ENCODE assay signal across 15 mouse cellular contexts in genomic region chr2:50841881-50842280, GRCm38 (mm10).
DNase-seq lines count a peak whose midpoint lies in the region; ATAC-seq and TF ChIP-seq lines count a peak whose summit lies in the region.
"Had no signal": no experiment of that assay in that cellular context is flagged by ENCODE, and none has a peak within 500 bp of the region (broad histone marks: within the 10 kb centered on the region; RNA-seq: fewer than 3 reads in every experiment).

No protein-coding gene starts in this region.

- H3K27ac ChIP-seq in liver, adult 2 months (replicated peaks; ENCODE audit: insufficient read depth, low read depth, low read length), result no peak overlapping the region
- no peak overlapping the region for H3K27ac ChIP-seq in liver, embryonic 11.5 days (ENCODE audit: low read depth, low read length)
- H3K27ac ChIP-seq in forebrain, embryonic 12.5 days, result no peak overlapping the region
- H3K27ac ChIP-seq: limb, embryonic 12.5 days; lung, embryonic 15.5 days; midbrain, embryonic 13.5 days had no signal

- no peak for TF ChIP-seq CTCF in liver, adult 2 months (IDR thresholded peaks at IDR 0.05; ENCODE audit: low read depth, low read length)

- WGBS in liver, adult 2 months, result 81% methylated on average over 2 of the region's 2 CpGs
- 57% methylated on average over 2 of the region's 2 CpGs for WGBS in liver, embryonic 11.5 days
- WGBS in forebrain, embryonic 12.5 days, result 88% methylated on average over 2 of the region's 2 CpGs

- no peak overlapping the region for H3K4me2 ChIP-seq in liver, embryonic 11.5 days
- H3K4me2 ChIP-seq in forebrain, embryonic 12.5 days, result no peak overlapping the region
- H3K4me2 ChIP-seq: limb, embryonic 12.5 days; lung, embryonic 15.5 days; midbrain, embryonic 13.5 days had no signal

- no peak overlapping the region for H3K9ac ChIP-seq in liver, adult 2 months (ENCODE audit: low read depth, low read length)
- H3K9ac ChIP-seq in liver, embryonic 11.5 days (ENCODE audit: low read depth, low read length), result no peak overlapping the region
- H3K9ac ChIP-seq in forebrain, embryonic 12.5 days, result no peak overlapping the region
- H3K9ac ChIP-seq: limb, embryonic 12.5 days; lung, embryonic 15.5 days; midbrain, embryonic 13.5 days had no signal

- H3K79me2 ChIP-seq in liver, adult 2 months (ENCODE audit: control insufficient read depth, insufficient read depth, low read length), result no peaks in the 10 kb centered on the region

- peak; percentile 48 for DNase-seq in liver, adult 2 months (ENCODE audit: extremely low read depth, low read depth, low spot score)
- DNase-seq in liver, embryonic 11.5 days (ENCODE audit: low spot score), result no peak
- peak; percentile 84 for DNase-seq in A20 (ENCODE audit: low read depth, low spot score)
- peak; percentile 73 for DNase-seq in MEL-GATA-1-ER (ENCODE audit: extremely low read depth, low read depth)
- no peak for DNase-seq in adrenal gland, postnatal 4 days (ENCODE audit: low spot score in 2 of 2)
- DNase-seq: cerebellum, adult 18-20 months; heart, postnatal 10 days; kidney, adult 18-20 months had no signal

- no peaks in the 10 kb centered on the region for H3K36me3 ChIP-seq in liver, adult 2 months (ENCODE audit: control insufficient read depth, insufficient read depth, low read length)
- H3K36me3 ChIP-seq in liver, embryonic 11.5 days (ENCODE audit: control insufficient read depth, insufficient read depth, low read length), result no peaks in the 10 kb centered on the region
- no peaks in the 10 kb centered on the region for H3K36me3 ChIP-seq in forebrain, embryonic 12.5 days (replicated peaks)
- H3K36me3 ChIP-seq: limb, embryonic 12.5 days; lung, embryonic 15.5 days; midbrain, embryonic 13.5 days had no signal

- no peak for ATAC-seq in liver, embryonic 11.5 days (replicated peaks; ENCODE audit: low FRiP score)
- ATAC-seq in megakaryocyte progenitor cell, adult 5-6 weeks (replicated peaks; ENCODE audit: poor library complexity), result peak; percentile 99
- no peak for ATAC-seq in forebrain, embryonic 12.5 days (ENCODE audit: low FRiP score)
- ATAC-seq: hindbrain, embryonic 16.5 days; midbrain, embryonic 13.5 days; Patski had no signal

- H3K4me1 ChIP-seq in liver, adult 2 months (ENCODE audit: control insufficient read depth, insufficient read depth, low read length), result no peaks in the 10 kb centered on the region
- no peaks in the 10 kb centered on the region for H3K4me1 ChIP-seq in liver, embryonic 11.5 days (replicated peaks; ENCODE audit: control insufficient read depth, insufficient read depth, low read length)
- no peaks in the 10 kb centered on the region for H3K4me1 ChIP-seq in forebrain, embryonic 12.5 days
- H3K4me1 ChIP-seq: limb, embryonic 12.5 days; lung, embryonic 15.5 days; midbrain, embryonic 13.5 days had no signal

- no peak for TF ChIP-seq POLR2A in liver, adult 2 months (IDR thresholded peaks at IDR 0.05; ENCODE audit: extremely low read depth, insufficient read depth, low read length)

- no peaks in the 10 kb centered on the region for H3K9me3 ChIP-seq in liver, embryonic 11.5 days (ENCODE audit: control insufficient read depth, low read length)
- no peaks in the 10 kb centered on the region for H3K9me3 ChIP-seq in forebrain, embryonic 12.5 days
- H3K9me3 ChIP-seq: lung, embryonic 15.5 days; midbrain, embryonic 13.5 days had no signal

- H3K4me3 ChIP-seq in liver, adult 2 months (ENCODE audit: insufficient read depth, low read depth, low read length), result no peak overlapping the region
- no peak overlapping the region for H3K4me3 ChIP-seq in liver, embryonic 11.5 days (ENCODE audit: low read depth, low read length)
- no peak overlapping the region for H3K4me3 ChIP-seq in forebrain, embryonic 12.5 days (replicated peaks)
- H3K4me3 ChIP-seq: limb, embryonic 12.5 days; lung, embryonic 15.5 days; midbrain, embryonic 13.5 days had no signal

- H3K27me3 ChIP-seq in liver, adult 2 months (ENCODE audit: control insufficient read depth, insufficient read depth, low read length), result no peaks in the 10 kb centered on the region
- no peaks in the 10 kb centered on the region for H3K27me3 ChIP-seq in liver, embryonic 11.5 days (replicated peaks; ENCODE audit: control insufficient read depth, insufficient read depth, low read length)
- H3K27me3 ChIP-seq in forebrain, embryonic 12.5 days, result no peaks in the 10 kb centered on the region
- H3K27me3 ChIP-seq: limb, embryonic 12.5 days; lung, embryonic 15.5 days; midbrain, embryonic 13.5 days; Patski had no signal

Comparison
In these comparisons a context has a peak if more than half of its experiments do, and no peak if none do; other contexts are left out.
1. DNase-seq: peak in liver, adult 2 months (single experiment), A20 (single experiment) and MEL-GATA-1-ER (single experiment); none in liver, embryonic 11.5 days (single experiment) and adrenal gland, postnatal 4 days (0 of 2).